Mouse (Mus musculus): ENCODE measurements around the gene Hist1h2bn. TPM values are rescaled to one million over a fixed set of nuclear protein-coding genes. Genes with fewer than 3 reads are reported as not detected.
"Not testable (repeated sequence)": the region's sequence is repeated elsewhere in the genome, so short reads cannot be mapped to it uniquely, and the experiment has no call there.

The Hist1h2bn gene
- polyA plus RNA-seq (2015; fragmentation: Nextera tagmentation; extraction: Ambion mirVana) = 5.5 and 6.1 TPM in 2 replicates

DNA sequence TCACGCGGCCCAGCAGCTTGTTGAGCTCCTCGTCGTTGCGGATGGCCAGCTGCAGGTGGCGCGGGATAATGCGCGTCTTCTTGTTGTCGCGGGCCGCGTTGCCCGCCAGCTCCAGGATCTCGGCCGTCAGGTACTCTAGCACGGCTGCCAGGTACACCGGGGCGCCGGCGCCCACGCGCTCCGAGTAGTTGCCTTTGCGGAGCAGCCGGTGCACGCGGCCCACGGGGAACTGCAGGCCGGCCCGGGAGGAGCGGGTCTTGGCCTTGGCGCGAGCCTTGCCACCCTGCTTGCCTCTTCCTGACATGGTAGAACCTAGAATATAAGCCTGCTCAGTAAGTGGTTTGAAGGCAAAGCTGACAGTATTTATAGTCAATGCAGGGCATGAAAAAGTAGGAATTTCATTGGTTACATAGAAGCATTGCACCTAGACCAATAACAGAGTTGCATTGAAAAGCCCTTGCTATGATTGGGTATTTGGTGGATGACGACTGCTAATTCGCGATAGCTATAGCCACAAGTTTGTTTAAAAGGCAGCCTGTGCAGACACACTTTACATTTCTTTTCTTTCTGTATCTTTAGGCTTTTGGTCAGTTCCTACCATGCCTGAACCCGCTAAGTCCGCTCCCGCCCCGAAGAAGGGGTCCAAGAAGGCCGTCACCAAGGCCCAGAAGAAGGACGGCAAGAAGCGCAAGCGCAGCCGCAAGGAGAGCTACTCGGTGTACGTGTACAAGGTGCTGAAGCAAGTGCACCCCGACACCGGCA, at the start of gene Hist1h2bn, which contains the start of gene Hist1h2ak:
Hist1h2bn (plus strand) TSS at position 600 of the 762 bp plus-strand sequence.
Hist1h2ak (minus strand) TSS at position 304 of the 762 bp plus-strand sequence.
- ATAC-seq (ENCODE audit: borderline replicate concordance, extremely low read depth, low FRiP score, low TSS enrichment) = peak; percentile 92
- under 1% methylated on average over 49 of the region's 50 CpGs for WGBS
- H3K27me3 ChIP-seq, H3K36me3 ChIP-seq, H3K9me3 ChIP-seq: not testable (repeated sequence)
- peaks cover 29% of the 10 kb centered on the region for H3K4me1 ChIP-seq
- H3K4me3 ChIP-seq = peak within 1 kb of the TSS; percentile 47
- peak within 1 kb of the TSS; percentile 96 for H3K27ac ChIP-seq
- peak within 1 kb of the TSS; percentile 55 for H3K9ac ChIP-seq
- peak within 1 kb of the TSS; percentile 70 for H3K4me2 ChIP-seq

- no peak overlapping the region for H3K4me3 ChIP-seq
- WGBS = 66% methylated on average over 4 of the region's 4 CpGs
- no peak overlapping the region for H3K9ac ChIP-seq
- H3K36me3 ChIP-seq = no peaks in the 10 kb centered on the region
- no peaks in the 10 kb centered on the region for H3K9me3 ChIP-seq
- no peak overlapping the region for H3K4me2 ChIP-seq
- no peak overlapping the region for H3K27ac ChIP-seq
- no peaks in the 10 kb centered on the region for H3K27me3 ChIP-seq
- ATAC-seq (ENCODE audit: borderline replicate concordance, extremely low read depth, low FRiP score, low TSS enrichment) = no peak
- 0 out of 2 replicates have a peak, but pooled peaks cover 2% of the 10 kb centered on the region for H3K4me1 ChIP-seq
These were observed 47.3 kb upstream of the Hist1h2bn start for GRCm38 (mm10) chr13:21706669-21707068.

DNA sequence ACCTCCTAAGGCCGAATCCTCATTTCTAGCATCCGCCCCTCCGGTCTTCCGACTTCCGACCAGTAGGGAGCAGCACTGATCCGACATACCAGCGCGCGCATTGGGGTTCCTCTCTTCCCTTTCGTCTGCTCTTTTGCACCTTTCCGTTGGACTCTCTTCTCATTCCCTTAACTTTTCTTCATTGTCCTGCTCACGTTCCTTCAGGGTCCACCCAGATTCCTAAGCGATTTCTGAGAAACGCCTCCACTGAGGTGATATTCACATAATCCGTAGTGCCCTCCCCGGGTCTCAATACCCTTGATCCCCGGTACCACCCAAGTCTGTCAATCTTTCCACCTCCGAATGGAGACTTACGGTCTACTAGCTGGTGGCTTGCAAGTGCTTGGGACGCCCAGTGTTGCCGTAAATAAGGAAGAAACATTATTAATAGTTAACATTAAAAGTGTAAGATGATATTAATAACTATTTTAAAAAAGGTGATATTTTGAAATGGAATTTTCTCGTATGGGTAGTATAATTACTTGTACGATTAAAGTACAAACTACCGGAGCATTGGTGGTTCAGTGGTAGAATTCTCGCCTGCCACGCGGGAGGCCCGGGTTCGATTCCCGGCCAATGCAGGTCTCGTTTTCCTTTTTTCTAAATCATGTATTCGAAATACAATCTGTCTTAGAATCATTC, 43.8 kb upstream of the Hist1h2bn start:
- Histone ChIP-seq H3K27me3 (no peaks in the 10 kb centered on the region), H3K4me2 (peak overlapping the region; percentile 61), H3K9ac (peak overlapping the region; percentile 55), H3K36me3 (no peaks in the 10 kb centered on the region), H3K9me3 (no peaks in the 10 kb centered on the region), H3K4me3 (peak overlapping the region; percentile 75), H3K4me1 (peaks cover 6% of the 10 kb centered on the region), H3K27ac (peak overlapping the region; percentile 93)
- under 1% methylated on average over 32 of the region's 32 CpGs for WGBS
- peak; percentile 73; the same call in 1 of the 2 replicates for ATAC-seq (ENCODE audit: borderline replicate concordance, extremely low read depth, low FRiP score, low TSS enrichment)

GRCm38 (mm10) chr13:21710821-21711525, 43.0 kb upstream of the Hist1h2bn start:
- Histone ChIP-seq H3K4me3 (peak overlapping the region; percentile 75), H3K4me1 (peaks cover 10% of the 10 kb centered on the region), H3K9ac (peak overlapping the region; percentile 39; the same call in 1 of the 2 replicates), H3K36me3 (no peaks in the 10 kb centered on the region), H3K9me3 (no peaks in the 10 kb centered on the region), H3K4me2 (peak overlapping the region; percentile 61), H3K27ac (peak overlapping the region; percentile 49; the same call in 1 of the 2 replicates), H3K27me3 (no peaks in the 10 kb centered on the region)
- under 1% methylated on average over 22 of the region's 22 CpGs for WGBS
- peak; percentile 78; the same call in 1 of the 2 replicates for ATAC-seq (ENCODE audit: borderline replicate concordance, extremely low read depth, low FRiP score, low TSS enrichment)

- peak overlapping the region; percentile 75 for H3K4me3 ChIP-seq
- no peak overlapping the region for H3K27ac ChIP-seq
- H3K4me2 ChIP-seq = peak overlapping the region; percentile 61
- ATAC-seq (ENCODE audit: borderline replicate concordance, extremely low read depth, low FRiP score, low TSS enrichment) = no peak
- no peaks in the 10 kb centered on the region for H3K36me3 ChIP-seq
- H3K4me1 ChIP-seq = peaks cover 10% of the 10 kb centered on the region
- WGBS = 19% methylated on average over 4 of the region's 4 CpGs
- H3K27me3 ChIP-seq = no peaks in the 10 kb centered on the region
- no peaks in the 10 kb centered on the region for H3K9me3 ChIP-seq
- no peak overlapping the region for H3K9ac ChIP-seq
These were observed 42.2 kb upstream of the Hist1h2bn start for GRCm38 (mm10) chr13:21711698-21712097.

DNA sequence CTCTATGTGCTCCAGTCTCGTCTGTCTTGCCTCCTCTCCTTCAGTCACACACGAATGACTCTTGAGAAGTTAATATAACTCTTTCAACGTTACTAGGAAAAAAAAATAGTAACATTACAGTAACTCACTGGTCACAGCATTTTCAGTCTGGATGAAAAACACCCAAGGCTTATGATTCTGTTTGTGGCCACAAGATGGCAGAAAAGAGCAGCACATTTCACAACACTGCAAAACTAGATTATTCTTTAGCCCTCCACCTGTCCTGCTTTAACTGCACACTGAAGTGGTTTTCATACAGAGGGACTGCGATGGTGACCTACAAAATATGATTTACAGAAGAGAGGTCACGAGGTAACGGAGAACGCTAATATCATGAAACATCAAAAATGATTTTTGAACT, 39.2 kb upstream of the Hist1h2bn start:
- Histone ChIP-seq H3K36me3 (no peaks in the 10 kb centered on the region), H3K9me3 (no peaks in the 10 kb centered on the region), H3K27ac (peak overlapping the region; percentile 89), H3K4me3 (peak overlapping the region; percentile 34), H3K9ac (peak overlapping the region; percentile 62), H3K27me3 (no peaks in the 10 kb centered on the region), H3K4me2 (peak overlapping the region; percentile 80), H3K4me1 (peaks cover 20% of the 10 kb centered on the region)
- no peak for ATAC-seq (ENCODE audit: borderline replicate concordance, extremely low read depth, low FRiP score, low TSS enrichment)
- WGBS = 0% methylated on average over 7 of the region's 7 CpGs

DNA sequence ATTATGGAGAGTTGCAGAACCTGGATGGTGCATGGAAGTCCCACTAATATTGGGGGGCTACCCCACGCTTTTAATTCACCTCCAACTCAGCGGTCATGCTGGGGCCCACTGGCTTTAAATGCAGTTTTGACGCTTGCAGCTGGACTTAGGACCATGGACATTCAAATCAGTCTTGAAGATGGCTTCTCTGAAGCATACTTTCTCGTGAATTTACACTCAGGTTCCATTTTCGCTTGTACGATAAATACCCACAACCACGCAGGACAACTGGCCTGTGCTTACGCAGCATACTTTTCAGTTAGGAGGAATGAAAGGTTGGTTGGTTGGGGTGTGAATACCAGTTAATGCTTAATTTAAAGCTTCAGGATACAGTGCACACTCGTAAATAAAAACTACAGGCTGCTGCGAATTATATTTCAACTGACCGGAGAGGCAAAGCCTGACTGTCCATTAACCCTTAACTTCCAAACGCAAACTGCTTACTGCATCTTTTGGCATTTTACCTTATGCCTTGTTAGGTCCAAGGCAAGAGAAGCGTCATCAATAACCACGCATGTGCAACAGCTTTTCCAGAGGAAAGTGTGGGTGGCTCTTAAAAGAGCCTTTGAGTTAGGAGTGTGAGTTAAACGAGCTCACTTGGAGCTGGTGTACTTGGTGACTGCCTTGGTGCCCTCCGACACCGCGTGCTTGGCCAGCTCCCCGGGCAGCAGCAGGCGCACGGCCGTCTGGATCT, 38.6 kb upstream of the Hist1h2bn start:
- Histone ChIP-seq H3K4me3 (peak overlapping the region; percentile 34), H3K9me3 (no peaks in the 10 kb centered on the region), H3K27me3 (no peaks in the 10 kb centered on the region), H3K4me2 (peak overlapping the region; percentile 80), H3K27ac (peak overlapping the region; percentile 89), H3K4me1 (peaks cover 24% of the 10 kb centered on the region), H3K9ac (peak overlapping the region; percentile 62), H3K36me3 (no peaks in the 10 kb centered on the region)
- ATAC-seq (ENCODE audit: borderline replicate concordance, extremely low read depth, low FRiP score, low TSS enrichment) = no peak
- WGBS = under 1% methylated on average over 22 of the region's 22 CpGs

DNA sequence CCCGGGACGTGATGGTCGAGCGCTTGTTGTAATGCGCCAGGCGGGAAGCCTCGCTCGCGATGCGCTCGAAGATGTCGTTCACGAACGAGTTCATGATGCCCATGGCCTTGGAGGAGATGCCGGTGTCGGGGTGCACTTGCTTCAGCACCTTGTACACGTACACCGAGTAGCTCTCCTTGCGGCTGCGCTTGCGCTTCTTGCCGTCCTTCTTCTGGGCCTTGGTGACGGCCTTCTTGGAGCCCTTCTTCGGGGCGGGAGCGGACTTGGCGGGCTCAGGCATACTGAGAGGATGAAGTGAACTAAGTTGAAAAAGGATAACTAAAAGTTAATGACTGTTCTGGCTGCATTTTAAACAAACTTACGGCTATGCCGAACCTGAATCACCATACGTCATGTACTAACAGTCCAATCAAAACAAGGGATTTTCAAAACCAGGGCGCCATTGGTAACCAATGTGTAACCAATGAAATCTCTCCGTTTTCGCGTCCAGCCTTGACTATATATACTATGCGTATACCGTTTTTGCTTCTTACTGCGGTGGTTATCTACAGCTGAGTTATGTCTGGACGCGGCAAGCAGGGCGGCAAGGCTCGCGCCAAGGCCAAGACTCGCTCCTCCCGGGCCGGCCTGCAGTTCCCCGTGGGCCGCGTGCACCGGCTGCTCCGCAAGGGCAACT, 37.9 kb upstream of the Hist1h2bn start, which contains the start of the genes Hist1h2bl and Hist1h2ai:
Hist1h2bl (minus strand) TSS at position 280 of the 676 bp plus-strand sequence.
Hist1h2ai (plus strand) TSS at position 559 of the 676 bp plus-strand sequence.
- Histone ChIP-seq H3K27ac (peak within 1 kb of the TSS; percentile 89), H3K9ac (peak within 1 kb of the TSS; percentile 62), H3K4me3 (peak within 1 kb of the TSS; percentile 34), H3K4me1 (peaks cover 27% of the 10 kb centered on the region), H3K4me2 (peak within 1 kb of the TSS; percentile 80)
- H3K27me3 ChIP-seq, H3K9me3 ChIP-seq, H3K36me3 ChIP-seq: not testable (repeated sequence)
- under 1% methylated on average over 36 of the region's 50 CpGs for WGBS
- ATAC-seq (ENCODE audit: borderline replicate concordance, extremely low read depth, low FRiP score, low TSS enrichment) = peak; percentile 94

GRCm38 (mm10) chr13:21716540-21717391, 37.2 kb upstream of the Hist1h2bn start:
- H3K36me3 ChIP-seq; H3K27me3 ChIP-seq; ATAC-seq (ENCODE audit: borderline replicate concordance, extremely low read depth, low FRiP score, low TSS enrichment); H3K9me3 ChIP-seq: not testable (repeated sequence)
- peak overlapping the region; percentile 89 for H3K27ac ChIP-seq
- H3K4me1 ChIP-seq = peaks cover 27% of the 10 kb centered on the region
- H3K4me2 ChIP-seq = peak overlapping the region; percentile 56
- peak overlapping the region; percentile 45 for H3K9ac ChIP-seq
- 0% methylated on average over 15 of the region's 38 CpGs for WGBS
- H3K4me3 ChIP-seq = peak overlapping the region; percentile 34
